Mouse (Mus musculus): ENCODE data around the gene Ogdh.

Gene Ogdh

GRCm38 (mm10) chr11:6296077-6296476, 4.6 kb downstream of the Ogdh start:
- DNase-seq = no peak

GRCm38 (mm10) chr11:6299435-6299834, 8.0 kb downstream of the Ogdh start:
- DNase-seq = no peak

GRCm38 (mm10) chr11:6302793-6303192, 11.4 kb downstream of the Ogdh start:
- DNase-seq = peak; percentile 36 to 38

GRCm38 (mm10) chr11:6305943-6306430, 14.6 kb downstream of the Ogdh start:
- DNase-seq = no peak

GRCm38 (mm10) chr11:6308181-6308580, 16.7 kb downstream of the Ogdh start:
- peak; percentile 42 to 71 for DNase-seq

- no peak for DNase-seq
Observed at GRCm38 (mm10) chr11:6313874-6314406, 22.5 kb downstream of the Ogdh start.

- DNase-seq = no peak
Observed at GRCm38 (mm10) chr11:6316821-6317220, 25.4 kb downstream of the Ogdh start.

GRCm38 (mm10) chr11:6318559-6318958, 27.1 kb downstream of the Ogdh start:
- no peak for DNase-seq

GRCm38 (mm10) chr11:6319374-6319773, 27.9 kb downstream of the Ogdh start:
- DNase-seq = no peak

- DNase-seq = no peak
Observed at GRCm38 (mm10) chr11:6322086-6322485, 30.7 kb downstream of the Ogdh start.

- DNase-seq = no peak
Observed at GRCm38 (mm10) chr11:6323348-6323747, 31.9 kb downstream of the Ogdh start.

GRCm38 (mm10) chr11:6331256-6331655, 39.8 kb downstream of the Ogdh start:
- DNase-seq = no peak

GRCm38 (mm10) chr11:6332606-6333005, 41.2 kb downstream of the Ogdh start:
- no peak for DNase-seq

- DNase-seq = no peak
Observed at GRCm38 (mm10) chr11:6333403-6333802, 42.0 kb downstream of the Ogdh start.

GRCm38 (mm10) chr11:6335321-6335720, 43.9 kb downstream of the Ogdh start:
- no peak for DNase-seq

- DNase-seq = peak; percentile 16 to 37
Observed at GRCm38 (mm10) chr11:6336689-6337088, 45.3 kb downstream of the Ogdh start.

GRCm38 (mm10) chr11:6345956-6346355, 54.5 kb downstream of the Ogdh start:
- no peak for DNase-seq

- no peak for DNase-seq
Observed at GRCm38 (mm10) chr11:6346966-6347365, 55.5 kb downstream of the Ogdh start.

- no peak for DNase-seq
Observed at GRCm38 (mm10) chr11:6348681-6349200, 57.3 kb downstream of the Ogdh start.

GRCm38 (mm10) chr11:6349586-6349985, 58.2 kb downstream of the Ogdh start:
- DNase-seq = no peak

GRCm38 (mm10) chr11:6355106-6355505, 63.7 kb downstream of the Ogdh start:
- no peak for DNase-seq

GRCm38 (mm10) chr11:6364581-6365275, 73.3 kb downstream of the Ogdh start:
- DNase-seq = no peak

GRCm38 (mm10) chr11:6365885-6366284, 74.5 kb downstream of the Ogdh start:
- peak; percentile 75 to 78 for DNase-seq

GRCm38 (mm10) chr11:6366434-6366833, 75.0 kb downstream of the Ogdh start:
- DNase-seq = no peak
